Mouse (Mus musculus) small intestine, adult 2 months (tissue): Measurements from ENCODE around the gene Cpox.

Source experiments
- CTCF ChIP-seq: fragments of 200-500 bp; IDR thresholded peaks from 2 replicates; pipeline ENCODE4 v1.5.1; 2012; ENCODE audit warnings: low read depth, mild to moderate bottlenecking, control low read depth, inconsistent platforms, low read length, moderate library complexity, mixed read lengths; ENCODE audit not compliant: insufficient replicate concordance, insufficient read length; ENCODE audit errors: extremely low read depth
- POLR2A ChIP-seq: fragments of 200-500 bp; IDR thresholded peaks from 2 replicates; pipeline ENCODE4 v1.6.1; 2012; ENCODE audit warnings: low read depth, mild to moderate bottlenecking, control low read depth, inconsistent platforms, low read length, moderate library complexity

- TF ChIP-seq CTCF (no peak), POLR2A (no peak)
Observed at GRCm38 (mm10) chr16:58671212-58671985, 1.3 kb downstream of the Cpox start.
